Comparison of ENCODE assay signal across 10 mouse cellular contexts in genomic region chr4:115078892-115079820, GRCm38 (mm10). TPM values are rescaled to one million over a fixed set of nuclear protein-coding genes. Genes with fewer than 3 reads are reported as not detected.
DNase-seq lines count a peak whose midpoint lies in the region; ATAC-seq lines count a peak whose summit lies in the region.
"Had no signal": no experiment of that assay in that cellular context is flagged by ENCODE, and none has a peak within 500 bp of the region (broad histone marks: within the 10 kb centered on the region; RNA-seq: fewer than 3 reads in every experiment).

No protein-coding gene starts in this region.

- ATAC-seq in lung, embryonic 16.5 days (ENCODE audit: low read depth) = peak; percentile 72
- ATAC-seq in stomach, embryonic 15.5 days (ENCODE audit: insufficient read depth, low FRiP score, low read depth) = peak; percentile 65

- 0 out of 2 replicates have a peak overlapping the region, but pooled peaks have one; percentile 9 for H3K9ac ChIP-seq in lung, embryonic 16.5 days (ENCODE audit: low read length)
- H3K9ac ChIP-seq in stomach, embryonic 15.5 days = no peak overlapping the region

- intact Hi-C loops in heart, postnatal 10 days (cut with DNase I) = no loop called here

- H3K4me1 ChIP-seq in lung, embryonic 16.5 days (replicated peaks; ENCODE audit: control insufficient read depth, insufficient read depth, low read length) = peaks cover 9% of the 10 kb centered on the region
- H3K4me1 ChIP-seq in stomach, embryonic 15.5 days = 0 out of 2 replicates have a peak, but pooled peaks cover 2% of the 10 kb centered on the region

- WGBS in lung, embryonic 16.5 days = 34% methylated on average over 10 of the region's 10 CpGs
- WGBS in stomach, embryonic 15.5 days = 33% methylated on average over 10 of the region's 10 CpGs

- H3K36me3 ChIP-seq in lung, embryonic 16.5 days (ENCODE audit: control insufficient read depth, insufficient read depth, low read length) = no peaks in the 10 kb centered on the region
- no peaks in the 10 kb centered on the region for H3K36me3 ChIP-seq in stomach, embryonic 15.5 days

- peak overlapping the region; percentile 24; the same call in 1 of the 2 replicates for H3K27ac ChIP-seq in lung, embryonic 16.5 days (ENCODE audit: low read length)
- 0 out of 2 replicates have a peak overlapping the region, but pooled peaks have one; percentile 19 for H3K27ac ChIP-seq in stomach, embryonic 15.5 days

- no peaks in the 10 kb centered on the region for H3K27me3 ChIP-seq in lung, embryonic 16.5 days (ENCODE audit: control insufficient read depth, insufficient read depth, low read depth, low read length)
- no peaks in the 10 kb centered on the region for H3K27me3 ChIP-seq in stomach, embryonic 15.5 days (replicated peaks)

- peak; percentile 25 for DNase-seq in adrenal gland, postnatal 10 days
- DNase-seq in adrenal gland, postnatal 25 days = no peak
- DNase-seq in embryo, embryonic 10 days (ENCODE audit: low spot score) = peak; percentile 79
- DNase-seq in heart, postnatal 10 days = peak; percentile 46 to 55
- no peak for DNase-seq in yolk sac, embryonic 10.5 days (ENCODE audit: low spot score)
- no peak for DNase-seq in layer of hippocampus, adult 18-20 months (ENCODE audit: low spot score in 2 of 2)

- H3K9me3 ChIP-seq in lung, embryonic 16.5 days (ENCODE audit: control insufficient read depth, low read length) = no peaks in the 10 kb centered on the region
- H3K9me3 ChIP-seq in stomach, embryonic 15.5 days = no peaks in the 10 kb centered on the region

- H3K4me2 ChIP-seq in lung, embryonic 16.5 days (ENCODE audit: low read depth, low read length) = no peak overlapping the region
- H3K4me2 ChIP-seq in stomach, embryonic 15.5 days = no peak overlapping the region

- no peak overlapping the region for H3K4me3 ChIP-seq in lung, embryonic 16.5 days (ENCODE audit: low read length)
- H3K4me3 ChIP-seq in stomach, embryonic 15.5 days (replicated peaks) = no peak overlapping the region
- H3K4me3 ChIP-seq: myocyte had no signal

RNA-seq across cellular contexts. Expression of gene Pdzk1ip1, which starts 9.4 kb away (rescaled TPM):
- 1 to 10 TPM in 1 of 2 experiments, under 1 TPM in 1; 0.99 to 1.9 TPM for total RNA-seq in adrenal gland, postnatal 10 days (2021)
- total RNA-seq in adrenal gland, postnatal 25 days (2021) = 0.58 TPM in 1 of 2 replicates, not detected in the other
- 1 to 10 TPM in 1 of 2 experiments, under 1 TPM in 1; 0.74 to 1.5 TPM for total RNA-seq in heart, postnatal 10 days (2021)
- 33.8 and 37.9 TPM in 2 replicates for polyA plus RNA-seq in lung, embryonic 16.5 days (2015; fragmentation: Nextera tagmentation; extraction: Ambion mirVana)
- polyA plus RNA-seq in stomach, embryonic 15.5 days (2015; fragmentation: Nextera tagmentation; extraction: Ambion mirVana) = 82.4 and 96.6 TPM in 2 replicates
- total RNA-seq in layer of hippocampus, adult 18-20 months (2021) = under 1 TPM; 0.41 to 0.67 TPM

RNA-seq across cellular contexts. Expression of gene Tal1, which starts 22.9 kb away (rescaled TPM):
- 1 to 10 TPM; 5.4 to 7.7 TPM for total RNA-seq in adrenal gland, postnatal 10 days (2021)
- total RNA-seq in adrenal gland, postnatal 25 days (2021) = 2.9 and 3.5 TPM in 2 replicates
- 1 to 10 TPM; 7.2 to 7.3 TPM for total RNA-seq in heart, postnatal 10 days (2021)
- polyA plus RNA-seq in lung, embryonic 16.5 days (2015; fragmentation: Nextera tagmentation; extraction: Ambion mirVana) = 1.6 and 1.7 TPM in 2 replicates
- 1.6 and 2.9 TPM in 2 replicates for polyA plus RNA-seq in stomach, embryonic 15.5 days (2015; fragmentation: Nextera tagmentation; extraction: Ambion mirVana)
- 1 to 10 TPM in 1 of 2 experiments, under 1 TPM in 1; 0.84 to 1.3 TPM for total RNA-seq in layer of hippocampus, adult 18-20 months (2021)
- polyA plus RNA-seq: myocyte had no signal

RNA-seq across cellular contexts. Expression of gene Cyp4x1, which starts 54.9 kb away (rescaled TPM):
- under 1 TPM; 0.18 to 0.39 TPM for total RNA-seq in adrenal gland, postnatal 10 days (2021)
- not detected in 2 replicates for total RNA-seq in adrenal gland, postnatal 25 days (2021)
- not detected for total RNA-seq in heart, postnatal 10 days (2021)
- polyA plus RNA-seq in lung, embryonic 16.5 days (2015; fragmentation: Nextera tagmentation; extraction: Ambion mirVana) = not detected in 2 replicates
- 0.41 and 0.45 TPM in 2 replicates for polyA plus RNA-seq in stomach, embryonic 15.5 days (2015; fragmentation: Nextera tagmentation; extraction: Ambion mirVana)
- total RNA-seq in layer of hippocampus, adult 18-20 months (2021) = 1 to 10 TPM; 6.7 to 7.5 TPM
- total RNA-seq: hematopoietic stem cell, adult 5-6 weeks had no signal
- polyA plus RNA-seq: myocyte had no signal

Comparison
In these comparisons a context has a peak if more than half of its experiments do, and no peak if none do; other contexts are left out.
1. DNase-seq: peak in adrenal gland, postnatal 10 days (single experiment), embryo, embryonic 10 days (single experiment) and heart, postnatal 10 days (2 of 2); none in adrenal gland, postnatal 25 days (single experiment), yolk sac, embryonic 10.5 days (single experiment) and layer of hippocampus, adult 18-20 months (0 of 2).